Mouse (Mus musculus) midbrain, postnatal 0 days (tissue): ENCODE measurements at regions not wholly inside any gene's neighbourhood (a gene's known extent, or its start where the extent isn't known, plus 50 kb on each side); places are given as distances from the start of the nearest gene placed in this dataset.

Experiments
- ATAC-seq: fragments of 200-750 bp; cut with Nextera tagmentation; 2 replicates; pipeline ENCODE4 v1.8.0; 2017; ENCODE audit warnings: moderate number of reproducible peaks, mild to moderate bottlenecking, moderate TSS enrichment, moderate library complexity; ENCODE audit not compliant: low FRiP score
- DNase-seq: peaks from one replicate; pipeline ENCODE4 v3.0.0-alpha.2; 2015; ENCODE audit warnings: low spot score
- H3K27ac ChIP-seq: fragments of 300-500 bp; sonication (generic); 2 replicates; pipeline ENCODE4 v1.5.1; 2014; ENCODE audit warnings: low read depth, mild to moderate bottlenecking, low read length, mixed read lengths
- H3K27me3 ChIP-seq: fragments of 300-500 bp; sonication (generic); 2 replicates; pipeline ENCODE4 v1.6.1; 2014; ENCODE audit warnings: low read length, control low read depth, mixed read lengths; ENCODE audit not compliant: insufficient read depth
- H3K36me3 ChIP-seq: fragments of 300-500 bp; sonication (generic); 2 replicates; pipeline ENCODE4 v1.6.1; 2014; ENCODE audit warnings: low read length, control low read depth, mixed read lengths; ENCODE audit not compliant: insufficient read depth
- H3K4me1 ChIP-seq: fragments of 300-500 bp; sonication (generic); 2 replicates; pipeline ENCODE4 v1.6.1; 2014; ENCODE audit warnings: mild to moderate bottlenecking, control low read depth, antibody characterized with exemption, low read length, mixed read lengths; ENCODE audit not compliant: insufficient read depth
- H3K4me2 ChIP-seq: fragments of 300-500 bp; sonication (generic); 2 replicates; pipeline ENCODE4 v1.6.1; 2014; ENCODE audit warnings: low read depth, mild to moderate bottlenecking, low read length, mixed read lengths; ENCODE audit not compliant: poor library complexity, severe bottlenecking
- H3K4me3 ChIP-seq: fragments of 300-500 bp; sonication (generic); 2 replicates; pipeline ENCODE4 v1.5.1; 2014; ENCODE audit warnings: low read depth, mild to moderate bottlenecking, low read length, moderate library complexity
- H3K9ac ChIP-seq: fragments of 300-500 bp; sonication (generic); replicated peaks from 2 replicates; pipeline ENCODE4 v1.6.1; 2014; ENCODE audit warnings: mild to moderate bottlenecking, low read length, moderate library complexity, mixed read lengths; ENCODE audit not compliant: poor library complexity, severe bottlenecking
- H3K9me3 ChIP-seq: fragments of 300-500 bp; sonication (generic); 2 replicates; pipeline ENCODE4 v1.6.1; 2016; ENCODE audit warnings: low read length, control low read depth
- CTCF ChIP-seq: IDR thresholded peaks from 2 replicates; pipeline ENCODE4 v1.5.1; 2016; ENCODE audit warnings: antibody characterized with exemption, mild to moderate bottlenecking
- WGBS: fragments of 180-500 bp; shearing (Covaris S2); extraction: QIAGEN DNeasy Blood & Tissue Kit; methylation state at CpG from one replicate; pipeline ENCODE4 v1.1.7; 2014; 5-methylcytosine and 5-hydroxymethylcytosine counted together

DNA sequence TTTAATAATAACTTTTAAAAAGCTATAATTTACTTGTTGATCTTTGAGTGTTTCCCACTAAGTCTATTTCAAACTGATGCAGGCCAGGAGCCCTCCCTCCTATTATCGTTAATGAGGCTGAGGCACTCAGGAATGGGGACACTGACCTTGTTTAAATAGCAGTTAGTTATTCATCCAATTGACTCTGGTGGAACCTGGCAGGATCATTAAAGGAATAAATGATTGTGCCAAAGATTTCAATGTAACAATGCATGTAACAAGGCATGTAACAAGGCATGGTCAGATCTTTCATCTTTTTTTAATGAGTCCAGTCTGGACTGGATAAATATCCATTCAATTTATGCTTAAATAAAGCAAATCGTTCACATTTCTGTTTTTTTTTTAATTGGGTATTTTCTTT is 393.6 kb upstream of the Gm10800 start:
- DNase-seq: no peak
- Histone ChIP-seq H3K36me3 (no peaks in the 10 kb centered on the region), H3K4me3 (no peak overlapping the region), H3K27ac (no peak overlapping the region), H3K9me3 (no peaks in the 10 kb centered on the region), H3K4me1 (no peaks in the 10 kb centered on the region), H3K9ac (no peak overlapping the region), H3K27me3 (no peaks in the 10 kb centered on the region), H3K4me2 (no peak overlapping the region)
- 76% methylated on average over 2 of the region's 2 CpGs for WGBS
- TF ChIP-seq CTCF: no peak
- no peak for ATAC-seq

DNA sequence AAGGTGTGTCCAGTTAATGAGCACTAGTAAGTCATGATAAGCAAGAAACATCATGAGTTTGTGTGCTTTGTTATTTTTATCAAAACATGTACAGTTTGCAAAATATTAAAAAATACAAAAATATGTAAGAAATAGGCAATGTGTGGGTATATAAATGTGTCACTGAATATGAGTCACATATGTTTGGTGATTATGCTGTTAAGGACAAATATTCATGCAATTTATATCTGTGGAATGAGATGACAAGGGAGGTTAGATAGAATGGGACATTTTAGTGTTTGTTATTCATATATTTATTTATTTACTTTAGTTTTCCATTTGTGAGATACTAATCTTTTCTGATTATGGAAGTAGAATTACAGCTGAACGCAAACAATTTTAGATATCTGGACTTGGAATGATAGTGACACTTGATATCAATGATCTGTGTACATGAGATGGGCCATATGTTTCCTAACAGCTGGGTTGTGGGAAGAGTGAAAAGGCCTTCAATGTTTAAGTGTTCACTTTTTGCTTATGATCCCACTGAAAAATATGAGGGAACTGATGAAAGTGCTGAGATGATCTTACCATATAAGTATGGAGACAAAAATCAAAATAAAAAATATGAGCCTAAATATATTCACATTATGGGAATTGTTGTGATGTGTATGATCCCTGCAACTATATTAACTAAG is 379.6 kb upstream of the Gm10800 start:
- 93% methylated on average over 1 of the region's 1 CpGs for WGBS
- DNase-seq (no peak), ATAC-seq (no peak)
- Histone ChIP-seq H3K27me3 (no peaks in the 10 kb centered on the region), H3K4me1 (no peaks in the 10 kb centered on the region), H3K36me3 (no peaks in the 10 kb centered on the region), H3K9me3 (no peaks in the 10 kb centered on the region), H3K4me3 (no peak overlapping the region), H3K4me2 (no peak overlapping the region), H3K9ac (no peak overlapping the region), H3K27ac (no peak overlapping the region)
- no peak for TF ChIP-seq CTCF

DNA sequence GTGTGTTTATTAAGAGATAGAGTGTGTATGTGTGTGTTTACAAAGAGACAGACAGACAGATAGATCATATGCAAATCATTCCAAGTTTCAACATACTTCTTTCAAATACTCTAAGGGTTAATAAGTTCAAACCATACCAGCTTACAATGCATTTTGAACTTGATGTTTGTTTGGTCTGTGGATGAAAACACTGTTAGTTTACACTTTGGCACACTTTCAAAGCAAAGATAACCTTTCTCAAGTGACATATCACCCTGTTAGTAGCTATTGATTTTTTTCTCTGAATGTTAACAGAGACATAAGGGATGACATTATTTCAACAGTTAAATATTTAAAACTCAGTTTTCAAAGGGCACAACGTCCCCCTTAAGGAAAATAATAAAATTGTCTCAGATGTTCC is 329.5 kb upstream of the Gm10800 start:
- no peaks in the 10 kb centered on the region for H3K36me3 ChIP-seq
- H3K4me1 ChIP-seq: no peaks in the 10 kb centered on the region
- DNase-seq (no peak), ATAC-seq (no peak)
- H3K9me3 ChIP-seq: no peaks in the 10 kb centered on the region
- H3K4me3 ChIP-seq: no peak overlapping the region
- TF ChIP-seq CTCF: no peak
- H3K9ac ChIP-seq: no peak overlapping the region
- 42% methylated on average over 1 of the region's 1 CpGs for WGBS
- H3K27me3 ChIP-seq: no peaks in the 10 kb centered on the region
- H3K27ac ChIP-seq: no peak overlapping the region
- no peak overlapping the region for H3K4me2 ChIP-seq

DNA sequence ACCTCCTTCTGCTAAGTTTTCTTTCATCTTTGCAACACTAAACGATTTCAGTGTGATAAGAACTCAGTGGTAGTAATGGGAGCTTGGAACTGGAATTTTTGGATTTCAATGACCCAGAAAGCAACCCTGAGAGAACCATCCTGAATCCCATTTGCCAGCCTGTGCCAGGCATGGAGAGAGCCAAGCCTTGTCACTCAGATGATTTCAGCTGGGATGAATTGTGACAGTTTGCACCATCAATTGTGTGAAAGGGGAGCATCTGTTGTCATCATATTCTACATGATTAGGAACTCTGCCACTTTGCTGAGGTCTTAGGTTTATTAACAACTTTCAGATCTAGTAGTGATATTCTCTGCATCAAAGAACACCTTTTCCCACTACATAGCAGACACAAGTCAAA is 328.4 kb upstream of the Gm10800 start:
- WGBS: 75% methylated on average over 1 of the region's 1 CpGs
- Histone ChIP-seq H3K9me3 (no peaks in the 10 kb centered on the region), H3K27ac (no peak overlapping the region), H3K4me2 (no peak overlapping the region), H3K9ac (no peak overlapping the region), H3K4me1 (no peaks in the 10 kb centered on the region), H3K36me3 (no peaks in the 10 kb centered on the region), H3K27me3 (no peaks in the 10 kb centered on the region), H3K4me3 (no peak overlapping the region)
- no peak for TF ChIP-seq CTCF
- no peak for ATAC-seq
- DNase-seq: peak; percentile 31

DNA sequence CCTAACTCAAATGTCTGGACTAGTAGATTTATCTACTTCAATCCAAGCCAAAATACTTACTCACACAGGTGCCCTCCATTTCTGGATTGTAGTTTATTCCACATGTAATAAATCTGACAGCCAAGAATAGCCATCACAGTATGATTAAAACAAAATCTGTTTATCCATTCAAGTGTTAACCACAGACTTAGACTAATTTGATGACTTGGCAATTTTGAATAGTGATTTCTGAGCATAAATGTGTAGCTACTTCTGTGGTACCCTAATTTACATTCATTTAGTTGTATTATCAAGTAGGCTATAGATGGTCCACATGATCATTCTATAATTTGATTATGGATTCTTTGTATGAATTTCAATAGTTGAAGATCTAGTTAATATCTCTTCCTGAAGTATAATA is 287.5 kb upstream of the Gm10800 start:
- H3K27ac ChIP-seq: no peak overlapping the region
- H3K36me3 ChIP-seq: no peaks in the 10 kb centered on the region
- no peak for TF ChIP-seq CTCF
- H3K27me3 ChIP-seq: no peaks in the 10 kb centered on the region
- DNase-seq (no peak), ATAC-seq (no peak)
- H3K9ac ChIP-seq: no peak overlapping the region
- H3K4me1 ChIP-seq: no peaks in the 10 kb centered on the region
- no peaks in the 10 kb centered on the region for H3K9me3 ChIP-seq
- H3K4me3 ChIP-seq: no peak overlapping the region
- H3K4me2 ChIP-seq: no peak overlapping the region
